Mouse (Mus musculus) cerebellum, adult 8-10 months (tissue): ENCODE measurements at regions not wholly inside any gene's neighbourhood (a gene's known extent, or its start where the extent isn't known, plus 50 kb on each side); places are given as distances from the start of the nearest gene placed in this dataset.
"Not testable (repeated sequence)": the region's sequence is repeated elsewhere in the genome, so short reads cannot be mapped to it uniquely, and the experiment has no call there.

Experiments used
- DNase-seq: peaks from one replicate; pipeline ENCODE4 v3.0.0; 2022

- DNase-seq = not testable (repeated sequence)
Observed at GRCm38 (mm10) chr19:19750069-19750599, 639.1 kb upstream of the Rorb start.

- DNase-seq = no peak
Observed at GRCm38 (mm10) chr19:19747821-19748488, 637.0 kb upstream of the Rorb start.

GRCm38 (mm10) chr19:19719939-19720338 is 608.9 kb upstream of the Rorb start:
- no peak for DNase-seq
